Mouse (Mus musculus) central nervous system, embryonic 18 days (tissue): ENCODE data around the gene Sult2b1. TPM values are rescaled to one million over a fixed set of nuclear protein-coding genes. Genes with fewer than 3 reads are reported as not detected.

Experiments used
- polyA plus RNA-seq: library from polyadenylated mRNA; depleted of rRNA; stranded (reverse); fragments of >200 nt; gene quantifications from 2 replicates; pipeline ENCODE4 v1.2.3, GENCODE M21; 2012; rRNA removed

Gene Sult2b1
- 6.0 and 6.2 TPM in 2 replicates for polyA plus RNA-seq

GRCm38 (mm10) chr7:45784524-45785372 is at the start of gene Sult2b1:
Sult2b1 (minus strand) TSS chr7:45784669.

DNA sequence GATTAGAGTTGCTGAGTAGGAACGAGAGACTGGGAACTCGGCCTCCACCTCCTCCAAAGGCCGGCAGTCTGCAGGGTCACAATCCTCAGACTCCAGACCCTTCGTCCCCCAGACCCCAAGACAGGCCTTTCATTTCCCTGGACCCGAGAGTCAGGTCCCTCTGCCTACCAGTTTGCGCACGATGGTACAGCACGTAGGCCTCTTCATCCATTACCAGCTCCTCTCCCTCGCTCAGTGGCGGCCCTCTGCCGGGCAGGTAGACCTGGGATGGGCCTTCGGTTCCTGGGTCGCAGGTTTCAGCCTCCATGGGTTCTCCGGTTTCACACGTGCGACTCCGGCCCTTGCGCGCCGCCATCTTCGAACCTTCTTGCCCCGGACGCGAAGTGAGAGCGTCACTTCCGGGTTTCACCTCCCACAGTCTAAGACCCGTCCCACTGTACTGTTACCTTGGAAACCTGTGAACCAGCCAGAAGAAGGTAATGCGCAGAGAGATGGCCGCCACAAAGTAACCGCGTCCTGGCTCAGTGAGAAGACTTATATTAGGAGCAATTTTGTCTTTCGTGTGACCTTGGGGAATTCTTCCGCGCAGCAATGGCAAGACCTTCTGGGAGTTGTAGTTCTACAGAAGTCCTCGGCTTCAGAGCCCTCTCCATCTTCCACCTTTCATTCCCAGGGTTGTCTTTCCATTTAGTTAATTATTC is 46.1 kb upstream of the Sult2b1 start, which contains the start of gene Grwd1:
Gene Grwd1, minus strand, starts transcription at position 518 of the 701 bp plus-strand sequence.

DNA sequence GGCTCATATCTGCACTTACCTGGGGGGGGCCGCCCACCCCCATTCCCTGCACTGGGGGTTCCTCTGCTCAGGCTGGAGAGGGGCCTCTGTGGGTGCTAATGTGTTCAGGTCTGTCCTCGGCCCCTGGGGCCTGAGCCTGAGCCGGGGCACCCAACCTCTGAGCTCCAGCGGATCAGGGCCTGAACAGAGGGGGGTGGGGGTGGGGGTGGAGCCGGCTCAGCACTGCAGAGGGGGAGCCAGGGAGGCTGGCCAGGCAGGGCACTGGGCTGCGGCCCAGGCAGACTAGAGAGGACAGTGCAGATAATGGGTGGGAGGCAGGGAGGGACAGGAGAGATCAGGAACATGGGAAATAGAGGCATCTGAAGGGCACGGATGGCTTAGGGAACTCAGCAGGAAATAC is 40.1 kb upstream of the Sult2b1 start, which contains the start of gene Kcnj14:
Gene Kcnj14, minus strand, starts transcription at position 185 of the 400 bp plus-strand sequence.

DNA sequence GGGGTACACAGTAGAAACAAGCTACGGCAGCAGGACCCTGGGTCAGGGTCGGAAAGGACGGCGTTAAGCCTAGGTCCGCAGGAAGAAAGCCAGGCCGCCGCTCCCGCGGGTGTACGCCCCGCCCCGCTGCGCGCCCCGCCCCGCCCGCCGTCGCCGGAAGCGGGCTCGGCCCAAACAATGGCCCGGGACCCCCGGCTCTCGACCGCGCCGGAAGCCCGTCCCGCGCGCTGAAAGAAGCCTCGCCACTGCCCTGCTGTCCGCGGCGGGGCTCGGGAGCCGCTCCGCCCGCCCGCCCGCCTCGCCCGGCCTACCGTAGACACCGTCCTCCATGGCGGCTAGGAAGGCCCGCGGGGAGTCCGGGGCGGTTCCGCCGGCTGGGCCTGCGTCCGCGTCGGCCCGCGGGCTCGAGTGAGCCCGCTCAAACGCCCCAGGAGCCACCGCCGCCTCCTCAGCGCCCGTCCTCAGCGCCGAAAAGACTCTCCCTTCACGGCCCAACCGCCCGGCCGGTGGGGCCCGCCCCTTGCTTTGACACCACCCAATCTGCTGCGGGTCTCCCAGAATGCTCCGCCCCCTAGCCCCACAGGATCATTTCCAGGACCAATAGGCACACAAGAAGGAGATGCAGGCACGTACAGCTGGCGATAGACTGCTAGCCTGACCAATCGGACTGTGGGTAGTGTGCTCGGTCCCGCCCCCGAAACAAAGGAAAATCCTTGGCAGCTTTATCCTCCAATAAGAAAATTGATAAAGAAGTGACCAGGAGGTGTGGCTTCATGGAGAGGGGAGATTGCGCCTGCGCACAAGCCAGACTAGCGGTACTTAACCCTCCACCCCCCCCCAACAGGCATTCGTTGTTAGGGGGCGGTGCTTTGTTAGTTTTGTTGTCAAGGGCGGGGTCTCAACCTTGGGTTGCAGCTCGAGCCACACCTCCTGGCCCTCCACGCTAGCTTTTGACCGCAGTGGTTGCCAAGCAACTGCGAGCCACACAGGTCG is 29.6 kb upstream of the Sult2b1 start, which contains the start of gene Cyth2:
Gene Cyth2, minus strand, starts transcription at position 795 of the 993 bp plus-strand sequence.

GRCm38 (mm10) chr7:45783511-45784091 is 868 bp downstream of the Sult2b1 start, which contains the start of gene Lmtk3:
Lmtk3 (plus strand) TSS chr7:45783738.

DNA sequence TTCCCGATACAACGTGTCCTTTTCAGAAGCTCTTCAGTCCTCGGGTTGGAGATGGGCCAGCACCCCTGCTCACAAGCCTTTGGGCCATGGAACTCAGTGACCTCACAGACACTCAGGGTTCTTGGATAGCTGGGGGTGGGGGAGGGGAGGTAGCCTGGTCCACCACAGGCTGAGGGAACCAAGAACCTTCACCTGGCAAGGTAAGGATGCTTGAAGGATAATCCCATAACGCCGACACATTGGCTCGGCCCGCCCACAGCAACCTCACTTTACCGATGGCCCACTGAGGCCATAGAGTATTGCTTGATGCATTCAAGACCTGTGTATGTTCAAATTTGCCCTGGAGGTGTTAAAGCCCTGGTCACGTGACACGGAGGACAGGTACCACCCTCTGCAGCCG is 58.8 kb downstream of the Sult2b1 start, which contains the start of gene Spaca4:
Gene Spaca4, minus strand, starts transcription at position 101 of the 400 bp plus-strand sequence.

GRCm38 (mm10) chr7:45720413-45721233 is 63.8 kb downstream of the Sult2b1 start, which contains the start of gene Fam83e:
Fam83e (plus strand) TSS chr7:45721212.

GRCm38 (mm10) chr7:45717918-45718297 is 66.6 kb downstream of the Sult2b1 start, which contains the start of gene Sphk2:
Sphk2 (minus strand) TSS chr7:45718002.

GRCm38 (mm10) chr7:45715090-45715708 is 69.3 kb downstream of the Sult2b1 start, which contains the start of gene Rpl18:
Rpl18 (plus strand) TSS chr7:45715457.

DNA sequence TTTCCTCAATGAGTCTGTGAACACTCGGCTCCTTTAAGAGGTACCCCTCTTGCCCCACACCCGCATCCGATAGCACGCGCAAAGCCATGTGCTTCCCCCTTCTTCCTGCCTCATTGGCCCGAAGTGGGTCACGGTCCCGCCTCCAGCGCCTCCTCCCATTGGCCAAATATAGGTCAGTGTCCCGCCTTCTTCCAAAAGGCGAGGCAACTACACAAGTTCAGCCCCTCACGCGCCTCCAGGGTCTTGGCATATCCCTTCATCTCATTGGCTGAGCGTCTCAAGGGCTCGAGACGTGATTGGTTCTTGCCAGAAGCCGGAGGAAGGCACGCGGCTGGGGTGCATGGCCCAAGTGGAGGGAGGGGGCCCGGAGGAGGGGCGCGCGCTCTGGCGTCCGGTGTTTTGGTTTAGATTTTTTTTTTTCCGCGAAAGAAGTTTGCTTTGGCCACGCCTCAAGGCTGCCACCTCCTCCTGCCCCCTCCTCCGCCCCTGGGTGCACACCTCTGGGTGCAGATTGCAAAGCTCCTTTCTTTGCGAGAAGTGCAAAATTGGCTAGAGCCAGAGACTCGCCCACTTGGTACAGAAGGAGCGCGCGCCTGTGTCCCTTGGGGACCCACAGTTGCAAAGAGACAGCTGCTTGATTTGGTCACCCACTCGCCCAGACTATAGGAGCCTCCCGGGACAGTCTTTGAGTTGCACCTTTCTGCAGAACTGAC is 79.6 kb downstream of the Sult2b1 start, which contains the start of gene Dbp:
Gene Dbp, plus strand, starts transcription at position 359 of the 713 bp plus-strand sequence.

DNA sequence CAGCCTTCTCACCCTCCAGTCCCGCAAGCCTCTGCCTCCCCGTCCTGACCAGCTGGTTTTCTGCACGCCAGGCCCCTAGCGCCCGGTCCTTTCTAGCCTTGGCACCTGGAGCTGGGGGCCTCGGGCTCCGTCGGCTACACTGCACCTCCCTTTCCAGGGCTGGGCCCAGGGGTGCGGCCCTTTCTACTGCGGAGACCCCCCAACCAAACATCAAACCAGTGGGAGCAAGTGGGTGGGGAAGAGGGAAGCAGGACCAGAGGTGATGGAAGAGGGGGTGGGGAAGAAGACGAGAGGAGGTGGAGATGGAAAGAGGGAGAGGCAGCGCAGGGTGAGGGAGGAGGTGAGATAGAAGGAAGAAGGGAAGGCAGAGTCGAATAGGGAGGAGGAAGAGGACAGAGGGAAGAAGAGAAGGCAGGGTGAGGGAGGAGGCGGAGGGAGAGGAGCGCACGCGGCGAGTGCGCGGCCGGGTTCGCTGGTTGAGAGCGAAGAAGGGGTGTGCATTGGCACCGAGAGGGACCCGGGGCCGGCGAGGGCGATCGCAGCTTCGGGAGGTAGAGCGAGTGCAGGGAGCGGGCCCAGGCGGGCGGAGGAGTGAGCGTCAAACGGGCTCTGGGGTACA is 84.8 kb downstream of the Sult2b1 start, which contains the start of gene Car11:
Gene Car11, plus strand, starts transcription at position 321 of the 619 bp plus-strand sequence.

DNA sequence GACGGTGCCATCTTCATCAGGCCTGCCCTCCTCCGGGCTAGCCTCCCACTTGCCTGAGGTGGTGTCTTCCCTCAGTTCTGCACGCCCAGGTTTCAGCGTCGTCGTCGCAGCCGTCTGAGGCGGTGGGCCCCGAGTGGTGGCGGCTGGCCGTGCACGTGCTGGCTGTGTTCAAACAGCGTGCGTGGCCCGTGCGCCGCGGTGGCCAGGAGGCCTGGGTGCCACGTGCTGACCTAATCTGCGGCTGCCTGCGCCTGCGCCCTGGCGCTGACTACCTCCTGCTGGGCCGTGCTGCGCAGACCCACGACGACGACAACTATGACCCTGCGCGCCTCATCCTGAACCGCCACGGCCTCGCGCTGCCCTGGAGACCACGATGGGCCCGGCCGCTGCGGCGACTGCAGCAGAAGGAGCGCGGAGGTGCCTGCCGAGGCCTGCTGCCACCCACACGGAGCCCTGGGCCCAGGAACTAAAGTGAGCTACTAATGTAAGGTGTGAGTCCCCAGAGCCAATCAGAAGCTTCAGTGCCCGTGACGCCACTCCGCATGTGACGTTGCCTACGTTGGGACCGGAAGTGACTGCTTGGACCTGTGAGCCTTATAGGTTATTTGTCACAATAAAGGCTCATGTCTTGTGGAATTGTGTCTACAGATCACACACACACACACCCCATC is 90.4 kb downstream of the Sult2b1 start, which contains the start of gene Sec1:
Gene Sec1, minus strand, starts transcription at position 482 of the 671 bp plus-strand sequence.

DNA sequence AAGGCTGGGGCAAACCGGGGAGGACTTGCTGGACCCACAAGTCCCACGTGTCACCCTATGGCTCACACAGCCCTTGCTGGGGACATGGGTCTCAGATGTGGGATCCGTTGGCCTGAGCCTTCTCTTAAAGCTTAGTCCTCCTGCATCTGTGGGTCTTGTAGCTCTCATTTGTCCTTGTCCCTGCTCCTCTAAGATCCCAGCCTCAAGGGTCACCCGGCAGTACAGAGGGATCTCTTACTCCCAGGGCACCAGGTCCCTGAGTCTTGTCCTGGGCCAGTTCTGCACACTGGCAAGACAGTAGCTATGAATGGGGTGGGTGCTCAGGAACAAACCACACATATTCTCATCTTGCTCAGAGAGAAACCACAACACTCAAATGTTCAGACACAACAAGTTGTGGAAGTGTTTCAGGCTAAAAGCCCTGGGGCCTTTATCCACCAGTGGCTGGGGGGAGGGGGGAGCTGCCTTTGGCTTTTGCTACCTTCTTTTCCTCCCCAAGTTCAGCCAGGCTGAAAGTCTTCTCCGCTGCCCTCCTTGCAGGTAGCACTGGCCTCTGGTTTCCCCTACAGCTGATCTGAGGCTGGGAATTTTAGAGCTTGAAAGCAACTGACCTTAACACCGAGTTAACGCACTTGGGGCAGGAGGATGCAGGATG is 100.9 kb downstream of the Sult2b1 start, which contains the start of gene Ntn5:
Gene Ntn5, plus strand, starts transcription at position 627 of the 655 bp plus-strand sequence.

